In the genomic region with DNA sequence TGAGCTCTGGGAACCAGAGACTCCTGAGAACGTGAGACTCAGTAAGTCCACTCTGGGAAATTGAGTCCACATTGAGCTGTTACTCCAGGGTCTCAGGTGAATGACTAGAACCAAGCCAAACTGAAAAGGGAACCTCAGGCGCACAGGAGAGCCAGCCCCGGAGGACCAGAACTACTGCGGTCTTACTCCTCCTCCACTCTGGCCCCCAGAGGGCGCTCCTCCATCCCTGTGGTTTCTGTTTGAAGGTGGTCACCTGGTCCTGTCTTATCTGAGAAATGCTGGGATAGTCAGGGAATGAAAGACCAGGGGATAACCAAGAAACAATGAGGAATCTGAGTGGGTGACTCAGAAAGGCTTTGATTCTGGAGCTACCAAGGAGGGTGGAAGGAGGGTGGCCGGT, we compare ENCODE assay signal across 7 mouse cellular contexts. TPM values are rescaled to one million over a fixed set of nuclear protein-coding genes. Genes with fewer than 3 reads are reported as not detected.
DNase-seq lines count a peak whose midpoint lies in the region; ATAC-seq and TF ChIP-seq lines count a peak whose summit lies in the region.

No protein-coding gene starts in this region.

- no peak overlapping the region for H3K4me2 ChIP-seq in midbrain, postnatal 0 days (ENCODE audit: low read depth, low read length, poor library complexity, severe bottlenecking)

- peak; percentile 33 for TF ChIP-seq CTCF in C2C12 (IDR thresholded peaks at IDR 0.05; ENCODE audit: control insufficient read depth, insufficient read depth, insufficient read length)
- peak; percentile 64; the same call in 1 of the 2 replicates for TF ChIP-seq CTCF in bone marrow macrophage, adult 2 months (IDR thresholded peaks at IDR 0.05; ENCODE audit: low read depth, low read length)
- peak; percentile 67 for TF ChIP-seq CTCF in midbrain, postnatal 0 days (IDR thresholded peaks at IDR 0.05)
- peak; percentile 54; the same call in 1 of the 2 replicates for TF ChIP-seq CTCF in testis, adult 2 months (IDR thresholded peaks at IDR 0.05; ENCODE audit: control insufficient read depth, insufficient read depth, insufficient replicate concordance, low read depth, low read length)

- 20% methylated on average over 6 of the region's 6 CpGs for WGBS in midbrain, postnatal 0 days

- peak; percentile 33; the same call in 1 of the 2 replicates for ATAC-seq in granulocyte monocyte progenitor cell, adult 5-6 weeks (replicated peaks; ENCODE audit: poor library complexity, severe bottlenecking)
- ATAC-seq in midbrain, postnatal 0 days (ENCODE audit: low FRiP score): no peak

- no peak for TF ChIP-seq POLR2A in bone marrow macrophage, adult 2 months (IDR thresholded peaks at IDR 0.05; ENCODE audit: borderline replicate concordance, low read depth, low read length)
- no peak for TF ChIP-seq POLR2A in testis, adult 2 months (IDR thresholded peaks at IDR 0.05; ENCODE audit: control insufficient read depth, low read depth, low read length)

- no peaks in the 10 kb centered on the region for H3K79me3 ChIP-seq in C2C12 (ENCODE audit: low read depth)

- no peaks in the 10 kb centered on the region for H3K79me2 ChIP-seq in C2C12 (ENCODE audit: control insufficient read depth, insufficient read depth)

- H3K27me3 ChIP-seq in C2C12 (ENCODE audit: control insufficient read depth, insufficient read depth, insufficient read length): peaks cover 7% of the 10 kb centered on the region
- H3K27me3 ChIP-seq in midbrain, postnatal 0 days (ENCODE audit: insufficient read depth, low read length): peaks cover 26% of the 10 kb centered on the region
- H3K27me3 ChIP-seq in testis, adult 2 months (ENCODE audit: control insufficient read depth, insufficient read depth, low read length): no peaks in the 10 kb centered on the region

- no peak overlapping the region for H3ac ChIP-seq in C2C12 (ENCODE audit: control insufficient read depth, insufficient read length, low read depth)

- no peaks in the 10 kb centered on the region for H3K9me3 ChIP-seq in midbrain, postnatal 0 days (ENCODE audit: low read length)

- DNase-seq in 416B (ENCODE audit: low read depth): peak; percentile 60
- peak; percentile 28 for DNase-seq in left cerebral cortex, adult 11 months (ENCODE audit: low spot score)
- no peak for DNase-seq in midbrain, postnatal 0 days (ENCODE audit: low spot score)

- H3K27ac ChIP-seq in bone marrow macrophage, adult 2 months (ENCODE audit: insufficient read depth, low read depth, low read length): no peak overlapping the region
- H3K27ac ChIP-seq in midbrain, postnatal 0 days (ENCODE audit: low read depth, low read length): no peak overlapping the region
- H3K27ac ChIP-seq in testis, adult 2 months (ENCODE audit: control insufficient read depth, insufficient read depth, low read depth, low read length): no peak overlapping the region

- H3K36me3 ChIP-seq in C2C12 (ENCODE audit: control insufficient read depth, insufficient read depth): no peaks in the 10 kb centered on the region
- H3K36me3 ChIP-seq in midbrain, postnatal 0 days (ENCODE audit: insufficient read depth, low read length): no peaks in the 10 kb centered on the region
- no peaks in the 10 kb centered on the region for H3K36me3 ChIP-seq in testis, adult 2 months (ENCODE audit: control insufficient read depth, insufficient read depth, low read length)

- no peak overlapping the region for H3K9ac ChIP-seq in midbrain, postnatal 0 days (replicated peaks; ENCODE audit: low read length, poor library complexity, severe bottlenecking)

- H3K4me3 ChIP-seq in C2C12 (ENCODE audit: insufficient read depth, poor library complexity, severe bottlenecking): no peak overlapping the region
- no peak overlapping the region for H3K4me3 ChIP-seq in bone marrow macrophage, adult 2 months (ENCODE audit: insufficient read depth, low read length)
- no peak overlapping the region for H3K4me3 ChIP-seq in midbrain, postnatal 0 days (ENCODE audit: low read depth, low read length)
- no peak overlapping the region for H3K4me3 ChIP-seq in testis, adult 2 months (ENCODE audit: control insufficient read depth, low read depth, low read length)

- peaks cover 8% of the 10 kb centered on the region for H3K4me1 ChIP-seq in bone marrow macrophage, adult 2 months (ENCODE audit: control insufficient read depth, insufficient read depth, low read length)
- H3K4me1 ChIP-seq in midbrain, postnatal 0 days (ENCODE audit: insufficient read depth, low read length): no peaks in the 10 kb centered on the region
- H3K4me1 ChIP-seq in testis, adult 2 months (ENCODE audit: control insufficient read depth, insufficient read depth, low read length): peaks cover 13% of the 10 kb centered on the region

TF ChIP-seq in C2C12, 6 proteins besides CTCF, POLR2A, EP300 and RAD21:
- no peak for TF ChIP-seq FOSL1 (IDR thresholded peaks at IDR 0.05; ENCODE audit: insufficient read depth, low read length, poor library complexity, severe bottlenecking)
- no peak for TF ChIP-seq MYOG (IDR thresholded peaks at IDR 0.05; ENCODE audit: control insufficient read depth, extremely low read depth, insufficient read length)
- TF ChIP-seq MYOD1 (IDR thresholded peaks at IDR 0.05; ENCODE audit: control insufficient read depth, insufficient read length, low read depth): no peak
- TF ChIP-seq CEBPB (IDR thresholded peaks at IDR 0.05; ENCODE audit: low read depth): no peak
- TF ChIP-seq USF1 (IDR thresholded peaks at IDR 0.05; ENCODE audit: low read depth): no peak
- no peak for TF ChIP-seq MAX (IDR thresholded peaks at IDR 0.05)
TF ChIP-seq in C2C12: peak in this region for 0.

RNA-seq across cellular contexts. Expression of a gene that starts 4.5 kb away (rescaled TPM):
- polyA plus RNA-seq in C2C12 (2012; fragmentation: generic; extraction: Trizol): 2.1 TPM
- 26.5 and 31.7 TPM in 2 replicates for polyA plus RNA-seq in bone marrow macrophage, adult 2 months (2012; ENCODE audit: insufficient read depth, insufficient read length, missing spikeins)
- total RNA-seq in granulocyte monocyte progenitor cell, adult 5-6 weeks (2014; fragmentation: Nextera tagmentation): 3.4 and 9.3 TPM in 2 replicates
- total RNA-seq in granulocyte monocyte progenitor cell, adult 5-6 weeks (2017): 1.8 and 6.2 TPM in 2 replicates
- total RNA-seq in midbrain, postnatal 0 days (2014; rRNA removed): 3.1 and 3.9 TPM in 2 replicates
- polyA plus RNA-seq in midbrain, postnatal 0 days (2015; fragmentation: Nextera tagmentation; extraction: Ambion mirVana): 1.3 and 1.8 TPM in 2 replicates
- polyA plus RNA-seq in testis, adult 2 months (2012; rRNA removed): 95.2 and 101 TPM in 2 replicates
